Mouse (Mus musculus) stomach, embryonic 16.5 days (tissue): Measurements from ENCODE around the gene Arhgap21. TPM values are rescaled to one million over a fixed set of nuclear protein-coding genes. Genes with fewer than 3 reads are reported as not detected.

ENCODE experiments used
- ATAC-seq: fragments of 200-750 bp; cut with Nextera tagmentation; 2 replicates; pipeline ENCODE4 v1.8.0; 2017; ENCODE audit warnings: moderate number of reproducible peaks, moderate TSS enrichment; ENCODE audit not compliant: insufficient read depth, low FRiP score
- H3K27ac ChIP-seq: fragments of 300-500 bp; sonication (generic); 2 replicates; pipeline ENCODE4 v1.5.1; 2014; ENCODE audit warnings: low read length
- H3K27me3 ChIP-seq: fragments of 300-500 bp; sonication (generic); 2 replicates; pipeline ENCODE4 v1.6.1; 2014; ENCODE audit warnings: low read length, control low read depth, mixed read lengths; ENCODE audit not compliant: control insufficient read depth, insufficient read depth
- H3K36me3 ChIP-seq: fragments of 300-500 bp; sonication (generic); 2 replicates; pipeline ENCODE4 v1.6.1; 2014; ENCODE audit warnings: low read length; ENCODE audit not compliant: control insufficient read depth, insufficient read depth
- H3K4me1 ChIP-seq: fragments of 300-500 bp; sonication (generic); 2 replicates; pipeline ENCODE4 v1.6.1; 2014; ENCODE audit warnings: low read length, control low read depth, mixed read lengths; ENCODE audit not compliant: control insufficient read depth, insufficient read depth
- H3K4me2 ChIP-seq: fragments of 300-500 bp; sonication (generic); 2 replicates; pipeline ENCODE4 v1.6.1; 2014; ENCODE audit warnings: low read depth, low read length, mixed read lengths
- H3K4me3 ChIP-seq: fragments of 300-500 bp; sonication (generic); replicated peaks from 2 replicates; pipeline ENCODE4 v1.5.1; 2014; ENCODE audit warnings: mild to moderate bottlenecking, low read length
- H3K9ac ChIP-seq: fragments of 300-500 bp; sonication (generic); 2 replicates; pipeline ENCODE4 v1.6.1; 2014; ENCODE audit warnings: low read length
- H3K9me3 ChIP-seq: fragments of 300-500 bp; sonication (generic); replicated peaks from 2 replicates; pipeline ENCODE4 v1.6.1; 2016; ENCODE audit warnings: low read length, control low read depth; ENCODE audit not compliant: control insufficient read depth
- WGBS: fragments of 180-500 bp; shearing (Covaris S2); extraction: QIAGEN DNeasy Blood & Tissue Kit; methylation state at CpG from one replicate; pipeline ENCODE4 v1.1.7; 2014; 5-methylcytosine and 5-hydroxymethylcytosine counted together
- polyA plus RNA-seq: library from polyadenylated mRNA; unstranded; fragments of >200 nt; fragmentation: Nextera tagmentation; extraction: Ambion mirVana; gene quantifications from 2 replicates; pipeline ENCODE4 v1.2.1, GENCODE M21; 2015

Arhgap21 gene
- polyA plus RNA-seq, 1 experiment from 2014 or later = 9.3 TPM

- no peak overlapping the region for H3K9ac ChIP-seq
- no peaks in the 10 kb centered on the region for H3K4me1 ChIP-seq
- H3K27me3 ChIP-seq = no peaks in the 10 kb centered on the region
- H3K4me3 ChIP-seq = no peak overlapping the region
- 88% methylated on average over 1 of the region's 1 CpGs for WGBS
- 0 out of 2 replicates have a peak, but pooled peaks cover 7% of the 10 kb centered on the region for H3K36me3 ChIP-seq
- no peak overlapping the region for H3K4me2 ChIP-seq
- H3K27ac ChIP-seq = no peak overlapping the region
- no peak for ATAC-seq
- no peaks in the 10 kb centered on the region for H3K9me3 ChIP-seq
These were observed 55.7 kb downstream of the Arhgap21 start for GRCm38 (mm10) chr2:20913019-20913415.

GRCm38 (mm10) chr2:20912348-20913018, 56.2 kb downstream of the Arhgap21 start:
- Histone ChIP-seq H3K9ac (no peak overlapping the region), H3K36me3 (0 out of 2 replicates have a peak, but pooled peaks cover 7% of the 10 kb centered on the region), H3K4me2 (no peak overlapping the region), H3K4me3 (no peak overlapping the region), H3K4me1 (no peaks in the 10 kb centered on the region), H3K27me3 (no peaks in the 10 kb centered on the region), H3K27ac (no peak overlapping the region), H3K9me3 (no peaks in the 10 kb centered on the region)
- ATAC-seq = no peak
- 87% methylated on average over 11 of the region's 11 CpGs for WGBS

- Histone ChIP-seq H3K36me3 (0 out of 2 replicates have a peak, but pooled peaks cover 7% of the 10 kb centered on the region), H3K4me3 (no peak overlapping the region), H3K27ac (no peak overlapping the region), H3K9ac (no peak overlapping the region), H3K4me1 (no peaks in the 10 kb centered on the region), H3K27me3 (no peaks in the 10 kb centered on the region), H3K9me3 (no peaks in the 10 kb centered on the region), H3K4me2 (no peak overlapping the region)
- WGBS = 89% methylated on average over 3 of the region's 3 CpGs
- no peak for ATAC-seq
These were observed 58.2 kb downstream of the Arhgap21 start for GRCm38 (mm10) chr2:20910446-20910845.

GRCm38 (mm10) chr2:20909404-20909803, 59.3 kb downstream of the Arhgap21 start:
- 54% methylated on average over 7 of the region's 7 CpGs for WGBS
- H3K4me3 ChIP-seq = no peak overlapping the region
- H3K27ac ChIP-seq = no peak overlapping the region
- no peaks in the 10 kb centered on the region for H3K4me1 ChIP-seq
- no peak overlapping the region for H3K4me2 ChIP-seq
- no peaks in the 10 kb centered on the region for H3K27me3 ChIP-seq
- ATAC-seq = no peak
- H3K36me3 ChIP-seq = 0 out of 2 replicates have a peak, but pooled peaks cover 7% of the 10 kb centered on the region
- no peaks in the 10 kb centered on the region for H3K9me3 ChIP-seq
- H3K9ac ChIP-seq = no peak overlapping the region

- no peak for ATAC-seq
- Histone ChIP-seq H3K27ac (no peak overlapping the region), H3K27me3 (no peaks in the 10 kb centered on the region), H3K4me1 (no peaks in the 10 kb centered on the region), H3K4me3 (no peak overlapping the region), H3K4me2 (no peak overlapping the region), H3K36me3 (0 out of 2 replicates have a peak, but pooled peaks cover 3% of the 10 kb centered on the region), H3K9me3 (no peaks in the 10 kb centered on the region), H3K9ac (no peak overlapping the region)
- 87% methylated on average over 3 of the region's 3 CpGs for WGBS
These were observed 61.4 kb downstream of the Arhgap21 start for GRCm38 (mm10) chr2:20907291-20907690.

- Histone ChIP-seq H3K27ac (no peak overlapping the region), H3K9me3 (no peaks in the 10 kb centered on the region), H3K9ac (no peak overlapping the region), H3K4me1 (no peaks in the 10 kb centered on the region), H3K4me2 (no peak overlapping the region), H3K36me3 (no peaks in the 10 kb centered on the region), H3K4me3 (no peak overlapping the region), H3K27me3 (no peaks in the 10 kb centered on the region)
- ATAC-seq = no peak
- WGBS = 90% methylated on average over 8 of the region's 8 CpGs
These were observed 63.3 kb downstream of the Arhgap21 start for GRCm38 (mm10) chr2:20905411-20905810.

- Histone ChIP-seq H3K27me3 (no peaks in the 10 kb centered on the region), H3K4me1 (no peaks in the 10 kb centered on the region), H3K9ac (no peak overlapping the region), H3K4me2 (no peak overlapping the region), H3K4me3 (no peak overlapping the region), H3K27ac (no peak overlapping the region), H3K9me3 (no peaks in the 10 kb centered on the region), H3K36me3 (no peaks in the 10 kb centered on the region)
- 88% methylated on average over 11 of the region's 11 CpGs for whole genome bisulfite sequencing
- no peak for ATAC-seq
These were observed 65.6 kb downstream of the Arhgap21 start for GRCm38 (mm10) chr2:20902981-20903645.

- H3K27me3 ChIP-seq = no peaks in the 10 kb centered on the region
- H3K4me2 ChIP-seq = no peak overlapping the region
- H3K4me3 ChIP-seq = no peak overlapping the region
- no peaks in the 10 kb centered on the region for H3K4me1 ChIP-seq
- no peak for ATAC-seq
- H3K36me3 ChIP-seq = no peaks in the 10 kb centered on the region
- 89% methylated on average over 4 of the region's 4 CpGs for WGBS
- H3K9ac ChIP-seq = no peak overlapping the region
- no peaks in the 10 kb centered on the region for H3K9me3 ChIP-seq
- no peak overlapping the region for H3K27ac ChIP-seq
These were observed 66.8 kb downstream of the Arhgap21 start for GRCm38 (mm10) chr2:20901916-20902315.

- H3K27me3 ChIP-seq = no peaks in the 10 kb centered on the region
- no peak overlapping the region for H3K27ac ChIP-seq
- no peak overlapping the region for H3K4me2 ChIP-seq
- H3K9ac ChIP-seq = no peak overlapping the region
- no peaks in the 10 kb centered on the region for H3K4me1 ChIP-seq
- 61% methylated on average over 9 of the region's 9 CpGs for WGBS
- H3K9me3 ChIP-seq = no peaks in the 10 kb centered on the region
- no peaks in the 10 kb centered on the region for H3K36me3 ChIP-seq
- ATAC-seq = no peak
- no peak overlapping the region for H3K4me3 ChIP-seq
These were observed 69.4 kb downstream of the Arhgap21 start for GRCm38 (mm10) chr2:20899301-20899700.
